Mouse (Mus musculus): ENCODE data around the gene Bok.

DNA sequence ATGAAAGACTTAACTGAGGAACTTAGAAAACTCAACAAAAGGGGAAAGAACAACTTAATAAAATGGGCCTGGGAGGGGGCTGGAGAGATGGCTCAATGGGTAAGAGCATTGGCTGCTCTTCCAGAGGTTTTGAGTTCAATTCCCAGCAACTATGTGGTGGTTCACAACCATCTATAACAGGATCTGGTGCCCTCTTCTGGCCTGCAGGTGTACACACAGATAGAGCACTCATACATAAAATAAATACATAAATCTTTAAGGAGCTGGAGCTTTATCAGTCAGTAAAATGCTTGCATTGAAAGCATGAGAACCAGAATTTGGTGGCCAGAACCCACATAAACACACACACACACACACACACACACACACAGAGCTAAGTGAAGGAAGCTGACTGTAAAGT, 57.5 kb downstream of the Bok start:
- TF ChIP-seq EP300 (optimal IDR thresholded peaks at IDR 0.05) = no peak
- TF ChIP-seq CTCF (IDR thresholded peaks at IDR 0.05; ENCODE audit: low read depth) = peak; percentile 52

All from stomach, postnatal 0 days (tissue).